Mouse (Mus musculus): ENCODE results near the gene Rnd2. TPM values are rescaled to one million over a fixed set of nuclear protein-coding genes. Genes with fewer than 3 reads are reported as not detected.
A peak's percentile ranks its signal among the peaks of the same experiment; 100 is the strongest.
"Not testable (repeated sequence)": the region's sequence is repeated elsewhere in the genome, so short reads cannot be mapped to it uniquely, and the experiment has no call there.

The Rnd2 gene
- polyA plus RNA-seq, 1 experiment: 17.7 TPM

DNA sequence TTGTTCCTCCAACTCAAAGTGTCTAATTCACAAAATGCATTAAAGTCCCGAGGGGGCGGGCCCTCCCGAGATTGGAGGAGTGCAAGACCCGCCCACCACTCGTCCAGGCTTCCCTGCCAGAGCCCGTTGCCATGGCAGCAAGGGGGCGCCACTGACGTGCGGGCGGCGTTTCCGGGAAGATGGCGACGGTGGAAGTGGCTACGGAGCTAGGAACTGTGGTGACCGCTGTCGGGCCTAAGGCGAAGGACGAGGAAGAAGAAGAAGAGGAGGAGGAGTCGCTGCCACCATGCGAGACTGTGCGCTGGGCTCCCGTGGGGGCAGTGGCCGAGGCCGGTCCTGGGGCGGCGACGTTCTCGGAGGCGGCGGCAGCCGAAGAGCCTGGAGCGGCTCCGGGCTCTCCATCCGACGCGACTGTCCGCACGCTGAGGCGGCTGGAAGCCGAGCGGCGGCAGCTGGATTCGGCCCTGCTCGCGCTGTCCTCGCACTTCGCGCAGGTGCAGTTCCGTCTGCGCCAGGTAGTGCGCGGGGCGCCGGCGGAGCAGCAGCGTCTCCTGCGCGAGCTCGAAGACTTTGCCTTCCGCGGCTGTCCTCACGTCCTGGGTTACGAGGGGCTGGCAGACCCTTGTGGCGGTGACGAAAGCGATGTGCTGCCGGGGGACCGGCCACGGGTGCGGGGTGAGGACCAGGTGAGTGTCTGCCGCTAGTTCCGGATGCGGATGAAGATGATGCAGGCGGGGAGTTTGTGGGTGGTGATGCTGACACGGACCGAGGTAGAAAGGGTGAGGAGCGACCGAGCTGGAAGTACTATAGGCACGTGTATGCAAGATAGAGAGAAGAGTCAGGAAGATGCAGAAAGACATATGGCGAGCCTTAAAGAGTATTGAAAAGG is 39.6 kb upstream of the Rnd2 start, which contains the start of the genes Rundc1 and Ptges3l:
TSS of gene Rundc1 (plus strand) at position 161 of the 889 bp plus-strand sequence.
TSS of gene Ptges3l (minus strand) at position 409 of the 889 bp plus-strand sequence.
- peaks cover 11% of the 10 kb centered on the region for H3K4me1 ChIP-seq (ENCODE audit: control insufficient read depth, insufficient read depth, low read length)
- DNase-seq: peak; percentile 98
- WGBS: under 1% methylated on average over 81 of the region's 81 CpGs
- H3K4me3 ChIP-seq (replicated peaks; ENCODE audit: extremely low read depth, low read depth, low read length): peak within 1 kb of the TSS; percentile 80
- TF ChIP-seq POLR2A (IDR thresholded peaks at IDR 0.05; ENCODE audit: borderline replicate concordance, extremely low read depth, low read depth, low read length): peak; percentile 88; the same call in 1 of the 2 replicates
- no peak for TF ChIP-seq CTCF (IDR thresholded peaks at IDR 0.05; ENCODE audit: insufficient read depth, low read length)

DNA sequence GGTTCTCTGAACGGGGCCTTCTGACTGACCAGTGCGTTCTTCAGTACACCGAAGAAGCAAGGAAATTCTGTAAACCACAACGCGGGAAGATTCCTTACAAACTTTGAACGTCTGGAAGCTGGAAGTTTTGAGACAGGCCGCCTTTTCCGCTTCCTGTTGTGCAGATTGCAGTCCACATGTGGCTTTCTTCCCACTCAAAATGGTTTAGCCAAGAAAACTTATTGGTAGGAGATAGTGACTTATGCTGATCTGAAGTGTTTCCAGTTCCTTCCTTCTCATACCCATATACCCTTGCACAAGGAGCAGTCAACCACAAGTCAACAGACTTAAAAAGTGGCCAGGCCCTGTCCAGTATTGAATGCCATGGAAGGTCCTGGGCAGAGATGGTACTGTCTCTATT is 38.6 kb upstream of the Rnd2 start:
- Histone ChIP-seq H3K4me1 (ENCODE audit: control insufficient read depth, insufficient read depth, low read length) (peaks cover 11% of the 10 kb centered on the region), H3K4me3 (replicated peaks; ENCODE audit: extremely low read depth, low read depth, low read length) (no peak overlapping the region)
- no peak for DNase-seq
- WGBS: 41% methylated on average over 8 of the region's 8 CpGs
- TF ChIP-seq CTCF (IDR thresholded peaks at IDR 0.05; ENCODE audit: insufficient read depth, low read length) (no peak), POLR2A (IDR thresholded peaks at IDR 0.05; ENCODE audit: borderline replicate concordance, extremely low read depth, low read depth, low read length) (no peak)

DNA sequence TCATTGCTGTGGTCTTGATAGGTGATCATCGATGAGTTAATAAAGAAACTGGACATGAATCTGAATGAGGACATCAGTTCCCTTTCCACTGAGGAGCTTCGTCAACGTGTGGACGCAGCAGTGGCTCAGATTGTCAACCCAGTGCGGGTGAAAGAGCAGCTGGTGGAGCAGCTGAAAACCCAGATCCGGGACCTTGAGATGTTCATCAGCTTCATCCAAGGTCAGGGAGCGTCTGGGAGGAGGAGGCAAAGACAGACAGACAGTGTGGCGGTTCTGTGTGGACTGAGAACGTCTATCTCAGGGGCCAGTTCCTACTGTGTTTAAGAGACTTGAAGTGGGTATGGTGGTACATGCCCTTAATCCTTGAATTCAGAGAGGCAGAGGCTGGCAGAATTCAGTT is 33.5 kb upstream of the Rnd2 start:
- H3K4me3 ChIP-seq (replicated peaks; ENCODE audit: extremely low read depth, low read depth, low read length): no peak overlapping the region
- no peak for TF ChIP-seq CTCF (IDR thresholded peaks at IDR 0.05; ENCODE audit: insufficient read depth, low read length)
- TF ChIP-seq POLR2A (IDR thresholded peaks at IDR 0.05; ENCODE audit: borderline replicate concordance, extremely low read depth, low read depth, low read length): no peak
- peaks cover 3% of the 10 kb centered on the region; the same call in 1 of the 2 replicates for H3K4me1 ChIP-seq (ENCODE audit: control insufficient read depth, insufficient read depth, low read length)
- 90% methylated on average over 9 of the region's 9 CpGs for WGBS
- DNase-seq: no peak

DNA sequence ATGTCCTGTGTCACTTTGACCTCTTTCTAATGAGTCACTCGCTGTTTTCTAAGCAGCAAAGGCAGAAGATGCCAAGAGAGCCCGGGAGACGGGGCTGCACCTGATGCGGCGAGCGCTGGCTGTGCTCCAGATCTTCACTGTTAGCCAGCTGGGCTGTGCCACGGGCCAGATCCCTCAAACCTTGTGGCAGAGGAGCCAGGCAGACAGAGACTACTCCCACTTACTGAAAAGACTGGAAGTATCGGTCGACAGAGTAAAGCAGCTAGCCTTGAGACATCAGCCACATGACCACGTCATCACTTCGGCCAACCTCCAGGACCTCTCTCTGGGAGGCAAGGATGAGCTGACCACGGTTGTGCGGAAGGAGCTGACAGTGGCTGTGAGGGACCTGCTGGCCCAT is 31.4 kb upstream of the Rnd2 start:
- no peak for DNase-seq
- TF ChIP-seq POLR2A (IDR thresholded peaks at IDR 0.05; ENCODE audit: borderline replicate concordance, extremely low read depth, low read depth, low read length) (no peak), CTCF (IDR thresholded peaks at IDR 0.05; ENCODE audit: insufficient read depth, low read length) (no peak)
- H3K4me3 ChIP-seq (replicated peaks; ENCODE audit: extremely low read depth, low read depth, low read length): no peak overlapping the region
- H3K4me1 ChIP-seq (ENCODE audit: control insufficient read depth, insufficient read depth, low read length): peaks cover 3% of the 10 kb centered on the region; the same call in 1 of the 2 replicates
- WGBS: 84% methylated on average over 13 of the region's 13 CpGs

DNA sequence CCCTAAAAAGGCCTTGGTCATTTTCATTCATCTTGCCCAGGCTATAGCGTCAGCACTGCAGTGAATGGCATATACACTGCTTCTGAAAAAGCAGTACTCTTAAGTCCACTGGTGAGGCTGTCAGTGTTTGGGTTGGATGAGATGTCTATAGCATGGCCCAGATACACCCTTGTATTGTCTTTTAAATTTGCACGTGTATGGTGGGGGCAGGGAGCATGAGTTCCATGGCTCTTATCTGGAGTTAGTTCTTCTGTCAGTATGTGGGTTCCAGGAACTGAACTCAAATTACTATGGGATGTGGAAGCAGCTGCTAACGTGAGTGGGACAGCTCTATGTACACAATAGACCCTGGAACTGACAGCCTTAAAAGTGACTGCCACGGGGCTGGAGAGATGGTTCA is 29.0 kb upstream of the Rnd2 start:
- Histone ChIP-seq H3K4me3 (replicated peaks; ENCODE audit: extremely low read depth, low read depth, low read length) (no peak overlapping the region), H3K4me1 (ENCODE audit: control insufficient read depth, insufficient read depth, low read length) (peaks cover 3% of the 10 kb centered on the region; the same call in 1 of the 2 replicates)
- TF ChIP-seq POLR2A (IDR thresholded peaks at IDR 0.05; ENCODE audit: borderline replicate concordance, extremely low read depth, low read depth, low read length): no peak
- no peak for TF ChIP-seq CTCF (IDR thresholded peaks at IDR 0.05; ENCODE audit: insufficient read depth, low read length)
- DNase-seq: no peak
- 45% methylated on average over 4 of the region's 4 CpGs for WGBS

DNA sequence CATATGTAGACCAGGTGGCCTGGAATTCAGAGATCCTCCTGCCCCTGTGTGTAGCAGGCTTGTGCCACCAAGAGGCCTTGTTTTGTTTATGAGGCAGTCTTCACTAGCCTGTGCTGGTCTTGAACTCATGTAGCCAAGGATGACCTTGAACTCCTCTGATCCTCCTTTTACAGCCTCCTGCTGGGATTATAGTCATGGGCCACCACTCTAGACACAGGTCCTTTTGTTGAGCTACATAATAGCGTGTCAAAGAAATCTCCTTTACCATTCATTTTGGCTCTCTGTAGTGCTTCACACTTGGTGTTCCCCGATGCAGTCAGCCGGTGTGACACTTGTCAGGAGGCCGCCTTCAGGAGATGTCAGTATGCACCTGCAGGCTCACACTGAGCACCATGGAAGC is 27.9 kb upstream of the Rnd2 start:
- DNase-seq: no peak
- WGBS: 92% methylated on average over 4 of the region's 4 CpGs
- TF ChIP-seq CTCF (IDR thresholded peaks at IDR 0.05; ENCODE audit: insufficient read depth, low read length) (no peak), POLR2A (IDR thresholded peaks at IDR 0.05; ENCODE audit: borderline replicate concordance, extremely low read depth, low read depth, low read length) (no peak)
- peaks cover 3% of the 10 kb centered on the region; the same call in 1 of the 2 replicates for H3K4me1 ChIP-seq (ENCODE audit: control insufficient read depth, insufficient read depth, low read length)
- no peak overlapping the region for H3K4me3 ChIP-seq (replicated peaks; ENCODE audit: extremely low read depth, low read depth, low read length)

DNA sequence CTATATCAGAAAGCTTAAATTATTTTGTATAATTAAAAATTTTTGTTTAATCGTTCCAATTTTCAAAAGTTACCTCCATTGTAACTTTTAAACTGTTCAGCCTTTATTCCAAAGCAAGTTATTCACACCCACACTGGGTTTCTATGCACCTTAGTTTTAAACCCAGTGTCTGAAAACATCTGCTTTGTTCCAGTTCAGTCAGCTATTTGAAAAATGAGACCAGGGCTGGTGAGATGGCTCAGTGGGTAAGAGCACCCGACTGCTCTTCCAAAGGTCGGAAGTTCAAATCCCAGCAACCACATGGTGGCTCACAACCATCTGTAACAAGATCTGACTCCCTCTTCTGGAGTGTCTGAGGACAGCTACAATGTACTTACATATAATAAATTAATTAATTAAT is 26.8 kb upstream of the Rnd2 start:
- not testable (repeated sequence) for H3K4me3 ChIP-seq (replicated peaks; ENCODE audit: extremely low read depth, low read depth, low read length); H3K4me1 ChIP-seq (ENCODE audit: control insufficient read depth, insufficient read depth, low read length); DNase-seq
- WGBS: 57% methylated on average over 3 of the region's 3 CpGs

DNA sequence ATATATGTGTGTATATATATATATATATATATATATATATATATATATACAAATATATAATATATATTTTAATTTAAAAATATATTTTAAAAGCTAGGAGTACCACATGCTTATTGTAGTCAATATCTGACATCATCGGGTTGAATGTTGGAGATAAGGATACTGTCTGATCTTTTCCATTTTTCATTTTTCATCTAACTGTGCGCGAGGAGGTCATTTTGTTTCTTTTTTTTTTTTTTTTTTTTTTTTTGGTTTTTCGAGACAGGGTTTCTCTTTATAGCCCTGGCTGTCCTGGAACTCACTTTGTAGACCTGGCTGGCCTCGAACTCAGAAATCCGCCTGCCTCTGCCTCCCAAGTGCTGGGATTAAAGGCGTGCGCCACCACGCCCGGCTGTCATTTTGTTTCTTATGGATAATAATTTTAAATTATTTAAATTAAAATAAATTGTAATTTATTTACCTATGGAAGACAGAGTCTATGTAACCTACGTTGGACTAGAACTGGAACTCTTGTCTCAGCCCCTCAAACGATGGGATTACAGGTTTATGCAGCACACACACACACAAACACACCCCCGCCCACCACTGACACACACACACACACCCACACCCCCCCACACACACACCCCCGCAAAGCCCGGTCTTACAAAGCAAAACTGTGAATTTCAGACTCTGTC is 23.2 kb upstream of the Rnd2 start:
- not testable (repeated sequence) for DNase-seq; H3K4me1 ChIP-seq (ENCODE audit: control insufficient read depth, insufficient read depth, low read length)
- WGBS: 32% methylated on average over 15 of the region's 15 CpGs
- peak overlapping the region; percentile 21 for H3K4me3 ChIP-seq (replicated peaks; ENCODE audit: extremely low read depth, low read depth, low read length)

DNA sequence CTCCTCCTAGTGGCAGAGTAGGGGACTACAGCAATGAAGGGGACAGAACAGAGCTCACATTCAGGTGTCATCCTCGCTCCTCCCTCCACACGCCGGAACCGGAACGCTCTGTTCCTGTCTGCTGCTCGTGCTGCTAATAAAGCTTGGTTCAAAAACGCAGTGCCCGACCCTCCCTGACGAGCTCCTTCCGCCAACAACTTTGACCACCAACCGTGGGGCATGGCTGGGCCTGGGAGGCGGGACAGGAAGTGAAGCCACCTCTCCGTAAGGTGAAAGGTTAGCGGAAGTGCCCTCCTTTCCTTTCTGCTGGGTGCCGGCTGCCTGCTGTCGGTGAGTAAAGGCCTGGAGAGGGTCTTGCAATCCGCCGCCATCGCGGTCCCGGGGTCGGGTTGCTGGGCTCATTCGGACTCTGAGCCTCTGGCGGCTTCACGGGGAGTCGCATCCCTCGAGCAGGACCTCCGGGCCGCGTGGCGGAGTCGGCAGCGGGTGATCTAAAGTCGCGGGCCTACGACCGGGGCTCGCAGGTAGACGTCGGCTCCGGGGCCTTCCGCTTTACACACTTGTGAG is 22.6 kb upstream of the Rnd2 start, which contains the start of gene Rpl27:
TSS of gene Rpl27 (plus strand) at position 172 of the 567 bp plus-strand sequence.
- Histone ChIP-seq H3K4me1 (ENCODE audit: control insufficient read depth, insufficient read depth, low read length) (peaks cover 4% of the 10 kb centered on the region), H3K4me3 (replicated peaks; ENCODE audit: extremely low read depth, low read depth, low read length) (peak within 1 kb of the TSS; percentile 71)
- TF ChIP-seq CTCF (IDR thresholded peaks at IDR 0.05; ENCODE audit: insufficient read depth, low read length) (peak; percentile 77), POLR2A (IDR thresholded peaks at IDR 0.05; ENCODE audit: borderline replicate concordance, extremely low read depth, low read depth, low read length) (peak; percentile 84)
- peak; percentile 94 for DNase-seq
- WGBS: 0% methylated on average over 42 of the region's 42 CpGs

All from lung, adult 2 months (tissue).